Mouse (Mus musculus) cortical plate, adult 2 months (tissue): ENCODE measurements around the gene Pdpk1.

Experiments
- CTCF ChIP-seq: fragments of 200-500 bp; IDR thresholded peaks from 2 replicates; pipeline ENCODE4 v1.5.1; 2011; ENCODE audit warnings: mild to moderate bottlenecking, control low read depth, low read length; ENCODE audit not compliant: insufficient read depth; ENCODE audit errors: extremely low read depth
- POLR2A ChIP-seq: fragments of 200-500 bp; IDR thresholded peaks from 2 replicates; pipeline ENCODE4 v1.6.1; 2011; ENCODE audit warnings: mild to moderate bottlenecking, low read length, control low read depth; ENCODE audit not compliant: insufficient read depth; ENCODE audit errors: extremely low read depth

DNA sequence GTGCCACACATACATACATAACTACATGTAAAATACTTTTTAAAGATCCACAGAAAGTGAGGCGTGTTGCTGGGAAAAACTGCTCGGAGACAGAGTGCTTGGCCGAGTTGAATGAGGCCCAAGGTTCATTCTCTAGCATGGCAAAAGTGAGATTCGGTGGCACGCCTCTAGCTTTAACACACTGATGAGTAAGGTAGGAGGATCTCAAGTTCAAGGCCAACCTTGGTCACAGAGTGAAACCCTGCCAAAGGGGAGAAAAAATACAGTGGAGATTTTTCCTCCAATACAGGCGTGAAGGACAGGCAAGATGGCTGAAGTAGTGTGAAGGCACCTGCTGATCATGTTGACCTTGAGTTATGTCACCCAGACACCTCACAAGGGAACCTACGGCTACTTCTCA is 1.3 kb downstream of the Pdpk1 start:
- TF ChIP-seq CTCF (no peak), POLR2A (no peak)
